Mouse (Mus musculus) liver, embryonic 13.5 days (tissue): ENCODE results near the gene Ilkap. TPM values are rescaled to one million over a fixed set of nuclear protein-coding genes. Genes with fewer than 3 reads are reported as not detected.
A peak's percentile ranks its signal among the peaks of the same experiment; 100 is the strongest.

Source experiments
- ATAC-seq: fragments of 200-750 bp; cut with Nextera tagmentation; 2 replicates; pipeline ENCODE4 v1.8.0; 2017; ENCODE audit warnings: low read depth, mild to moderate bottlenecking, moderate number of reproducible peaks, moderate library complexity
- DNase-seq: peaks from one replicate; pipeline ENCODE4 v3.0.0; 2022
- H3K27ac ChIP-seq: fragments of 300-500 bp; sonication (generic); 2 replicates; pipeline ENCODE4 v1.5.1; 2015; ENCODE audit warnings: moderate library complexity, mild to moderate bottlenecking, inconsistent platforms
- H3K27me3 ChIP-seq: fragments of 300-500 bp; sonication (generic); 2 replicates; pipeline ENCODE4 v1.6.1; 2015; ENCODE audit warnings: mild to moderate bottlenecking, inconsistent platforms
- H3K36me3 ChIP-seq: fragments of 300-500 bp; sonication (generic); 2 replicates; pipeline ENCODE4 v1.6.1; 2015; ENCODE audit warnings: mild to moderate bottlenecking, inconsistent platforms
- H3K4me1 ChIP-seq: fragments of 300-500 bp; sonication (generic); replicated peaks from 2 replicates; pipeline ENCODE4 v1.6.1; 2015; ENCODE audit warnings: inconsistent platforms
- H3K4me2 ChIP-seq: fragments of 300-500 bp; sonication (generic); 2 replicates; pipeline ENCODE4 v1.6.1; 2015; ENCODE audit warnings: inconsistent platforms, mild to moderate bottlenecking, moderate library complexity
- H3K4me3 ChIP-seq: fragments of 300-500 bp; sonication (generic); replicated peaks from 2 replicates; pipeline ENCODE4 v1.5.1; 2015; ENCODE audit warnings: mild to moderate bottlenecking, inconsistent platforms
- H3K9ac ChIP-seq: fragments of 300-500 bp; sonication (generic); 2 replicates; pipeline ENCODE4 v1.6.1; 2015; ENCODE audit warnings: mild to moderate bottlenecking, inconsistent platforms
- H3K9me3 ChIP-seq: fragments of 300-500 bp; sonication (generic); replicated peaks from 2 replicates; pipeline ENCODE4 v1.6.1; 2016; ENCODE audit warnings: inconsistent platforms
- WGBS: fragments of 180-500 bp; shearing (Covaris S2); methylation state at CpG from one replicate; pipeline ENCODE4 v1.1.7; 2015; ENCODE audit not compliant: insufficient replicate concordance; 5-methylcytosine and 5-hydroxymethylcytosine counted together
- polyA plus RNA-seq: library from polyadenylated mRNA; unstranded; fragments of >200 nt; fragmentation: Nextera tagmentation; extraction: Ambion mirVana; gene quantifications from 2 replicates; pipeline ENCODE4 v1.2.1, GENCODE M21; 2015

Ilkap gene
- polyA plus RNA-seq, 1 experiment from 2014 or later: 86.5 TPM

- Histone ChIP-seq H3K9me3 (no peaks in the 10 kb centered on the region), H3K27me3 (peaks cover 21% of the 10 kb centered on the region), H3K27ac (peak within 1 kb of the TSS; percentile 62), H3K4me3 (peak within 1 kb of the TSS; percentile 80), H3K4me2 (peak within 1 kb of the TSS; percentile 99), H3K4me1 (peaks cover 31% of the 10 kb centered on the region), H3K36me3 (peaks cover 8% of the 10 kb centered on the region; the same call in 1 of the 2 replicates), H3K9ac (peak within 1 kb of the TSS; percentile 84)
- 1% methylated on average over 39 of the region's 39 CpGs for WGBS
- DNase-seq (peak; percentile 19), ATAC-seq (no peak)
These were observed 15.4 kb upstream of the Ilkap start, which contains the start of gene Hes6 for GRCm38 (mm10) chr1:91413898-91414594. TSS of gene Hes6 (minus strand) at chr1:91414038.

- DNase-seq (no peak), ATAC-seq (peak; percentile 24; the same call in 1 of the 2 replicates)
- H3K36me3 ChIP-seq: peaks cover 8% of the 10 kb centered on the region; the same call in 1 of the 2 replicates
- peak overlapping the region; percentile 58; the same call in 1 of the 2 replicates for H3K27ac ChIP-seq
- no peaks in the 10 kb centered on the region for H3K9me3 ChIP-seq
- peak overlapping the region; percentile 99 for H3K4me2 ChIP-seq
- peaks cover 31% of the 10 kb centered on the region for H3K4me1 ChIP-seq
- peak overlapping the region; percentile 80 for H3K4me3 ChIP-seq
- H3K9ac ChIP-seq: peak overlapping the region; percentile 63
- under 1% methylated on average over 14 of the region's 14 CpGs for WGBS
- H3K27me3 ChIP-seq: peaks cover 21% of the 10 kb centered on the region
These were observed 14.9 kb upstream of the Ilkap start for GRCm38 (mm10) chr1:91413536-91413897.

- DNase-seq: peak; percentile 90
- Histone ChIP-seq H3K4me2 (peak overlapping the region; percentile 99), H3K36me3 (peaks cover 8% of the 10 kb centered on the region; the same call in 1 of the 2 replicates), H3K27ac (peak overlapping the region; percentile 62), H3K4me3 (peak overlapping the region; percentile 80), H3K27me3 (peaks cover 21% of the 10 kb centered on the region), H3K9me3 (no peaks in the 10 kb centered on the region), H3K4me1 (peaks cover 31% of the 10 kb centered on the region), H3K9ac (peak overlapping the region; percentile 84)
- ATAC-seq: peak; percentile 95
- WGBS: under 1% methylated on average over 34 of the region's 34 CpGs
These were observed 14.5 kb upstream of the Ilkap start for GRCm38 (mm10) chr1:91413030-91413506.

GRCm38 (mm10) chr1:91412286-91413029 is 13.8 kb upstream of the Ilkap start:
- Histone ChIP-seq H3K4me2 (peak overlapping the region; percentile 99), H3K27ac (peak overlapping the region; percentile 62; the same call in 1 of the 2 replicates), H3K4me3 (peak overlapping the region; percentile 80), H3K36me3 (peaks cover 5% of the 10 kb centered on the region; the same call in 1 of the 2 replicates), H3K27me3 (peaks cover 21% of the 10 kb centered on the region), H3K4me1 (peaks cover 31% of the 10 kb centered on the region), H3K9me3 (no peaks in the 10 kb centered on the region), H3K9ac (peak overlapping the region; percentile 84)
- WGBS: 5% methylated on average over 65 of the region's 65 CpGs
- ATAC-seq (peak; percentile 19), DNase-seq (peak; percentile 28)

GRCm38 (mm10) chr1:91411631-91412285 is 13.1 kb upstream of the Ilkap start:
- peaks cover 2% of the 10 kb centered on the region; the same call in 1 of the 2 replicates for H3K36me3 ChIP-seq
- H3K27me3 ChIP-seq: peaks cover 24% of the 10 kb centered on the region
- H3K9ac ChIP-seq: peak overlapping the region; percentile 84; the same call in 1 of the 2 replicates
- H3K27ac ChIP-seq: no peak overlapping the region
- 69% methylated on average over 8 of the region's 8 CpGs for WGBS
- DNase-seq (no peak), ATAC-seq (no peak)
- H3K4me2 ChIP-seq: peak overlapping the region; percentile 99
- H3K4me3 ChIP-seq: peak overlapping the region; percentile 80
- no peaks in the 10 kb centered on the region for H3K9me3 ChIP-seq
- peaks cover 31% of the 10 kb centered on the region for H3K4me1 ChIP-seq

- Histone ChIP-seq H3K4me3 (no peak overlapping the region), H3K27ac (no peak overlapping the region), H3K4me1 (peaks cover 10% of the 10 kb centered on the region), H3K9ac (no peak overlapping the region), H3K36me3 (no peaks in the 10 kb centered on the region), H3K9me3 (no peaks in the 10 kb centered on the region), H3K27me3 (peaks cover 32% of the 10 kb centered on the region), H3K4me2 (no peak overlapping the region)
- WGBS: 69% methylated on average over 4 of the region's 4 CpGs
- no peak for ATAC-seq
- DNase-seq: no peak
These were observed 9.2 kb upstream of the Ilkap start for GRCm38 (mm10) chr1:91407819-91408218.

GRCm38 (mm10) chr1:91405406-91406169 is 7.0 kb upstream of the Ilkap start:
- DNase-seq (no peak), ATAC-seq (no peak)
- Histone ChIP-seq H3K9me3 (no peaks in the 10 kb centered on the region), H3K9ac (no peak overlapping the region), H3K4me2 (no peak overlapping the region), H3K4me3 (no peak overlapping the region), H3K36me3 (no peaks in the 10 kb centered on the region), H3K27me3 (peaks cover 23% of the 10 kb centered on the region), H3K27ac (no peak overlapping the region), H3K4me1 (no peaks in the 10 kb centered on the region)
- WGBS: 41% methylated on average over 23 of the region's 23 CpGs

GRCm38 (mm10) chr1:91404976-91405375 is 6.4 kb upstream of the Ilkap start:
- 19% methylated on average over 1 of the region's 1 CpGs for WGBS
- no peak overlapping the region for H3K4me3 ChIP-seq
- no peak for ATAC-seq
- no peaks in the 10 kb centered on the region for H3K4me1 ChIP-seq
- peaks cover 23% of the 10 kb centered on the region for H3K27me3 ChIP-seq
- H3K9me3 ChIP-seq: no peaks in the 10 kb centered on the region
- no peak for DNase-seq
- H3K36me3 ChIP-seq: no peaks in the 10 kb centered on the region
- H3K27ac ChIP-seq: no peak overlapping the region
- H3K4me2 ChIP-seq: no peak overlapping the region
- no peak overlapping the region for H3K9ac ChIP-seq

GRCm38 (mm10) chr1:91397927-91398259 is 722 bp downstream of the Ilkap start:
- Histone ChIP-seq H3K4me1 (peaks cover 36% of the 10 kb centered on the region), H3K4me3 (peak overlapping the region; percentile 95), H3K27me3 (no peaks in the 10 kb centered on the region), H3K27ac (peak overlapping the region; percentile 85), H3K36me3 (peaks cover 36% of the 10 kb centered on the region), H3K4me2 (peak overlapping the region; percentile 92), H3K9me3 (no peaks in the 10 kb centered on the region), H3K9ac (peak overlapping the region; percentile 97)
- under 1% methylated on average over 12 of the region's 12 CpGs for WGBS
- ATAC-seq: no peak
- DNase-seq: no peak

GRCm38 (mm10) chr1:91390369-91390768 is 8.2 kb downstream of the Ilkap start:
- no peak overlapping the region for H3K4me2 ChIP-seq
- H3K9me3 ChIP-seq: no peaks in the 10 kb centered on the region
- no peak overlapping the region for H3K4me3 ChIP-seq
- ATAC-seq: no peak
- peaks cover 94% of the 10 kb centered on the region for H3K36me3 ChIP-seq
- DNase-seq: no peak
- H3K9ac ChIP-seq: no peak overlapping the region
- H3K4me1 ChIP-seq: peaks cover 6% of the 10 kb centered on the region
- H3K27me3 ChIP-seq: no peaks in the 10 kb centered on the region
- 89% methylated on average over 5 of the region's 5 CpGs for WGBS
- H3K27ac ChIP-seq: no peak overlapping the region
